ENCODE assay signal across 8 mouse cellular contexts in the genomic region with DNA sequence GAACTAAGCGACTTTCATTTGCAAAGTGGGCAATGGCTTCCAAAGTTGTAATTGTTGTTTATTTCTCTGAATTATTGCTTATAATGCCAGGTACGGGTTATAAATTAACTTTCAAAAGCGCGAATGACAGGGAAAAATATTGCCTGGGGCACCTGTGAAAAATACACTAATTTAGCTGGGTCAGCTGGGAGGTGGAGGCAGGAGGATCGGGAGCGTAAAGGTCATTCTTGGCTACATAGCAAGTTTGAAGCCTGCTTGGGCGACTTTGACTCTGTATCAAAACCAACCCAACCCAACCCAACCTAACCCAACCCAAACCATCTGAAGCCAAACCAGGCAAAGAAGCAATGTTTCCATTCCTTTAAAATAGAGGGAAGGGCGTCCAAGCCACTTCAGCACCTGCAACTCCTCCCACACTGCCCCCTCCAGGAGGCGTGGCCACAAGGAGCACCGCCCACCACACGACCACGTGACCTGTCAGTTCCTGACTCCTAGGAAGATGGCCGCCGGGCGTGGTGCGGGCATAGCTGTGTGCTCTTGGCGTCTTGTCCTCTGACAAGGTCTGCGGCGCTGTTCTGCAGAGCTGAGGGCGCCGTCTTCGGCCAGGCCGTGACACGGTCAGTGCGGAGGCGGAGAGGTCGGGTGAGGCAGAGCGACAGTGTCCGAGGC. TPM values are rescaled to one million over a fixed set of nuclear protein-coding genes. Genes with fewer than 3 reads are reported as not detected.
A peak's percentile ranks its signal among the peaks of the same experiment; 100 is the strongest.
DNase-seq lines count a peak whose midpoint lies in the region; ATAC-seq lines count a peak whose summit lies in the region.

TSS of gene Kidins220 (plus strand) at position 480 of the 669 bp plus-strand sequence.

- no peaks in the 10 kb centered on the region for H3K9me3 ChIP-seq in hindbrain, embryonic 15.5 days

- ATAC-seq in hindbrain, embryonic 15.5 days (ENCODE audit: low FRiP score, low read depth), result peak; percentile 90

- H3K4me3 ChIP-seq in hindbrain, embryonic 15.5 days, result peak within 1 kb of the TSS; percentile 61

- peak within 1 kb of the TSS; percentile 66 for H3K9ac ChIP-seq in hindbrain, embryonic 15.5 days

- H3K27ac ChIP-seq in hindbrain, embryonic 15.5 days (replicated peaks), result peak within 1 kb of the TSS; percentile 89

- DNase-seq in R1 (ENCODE audit: low read depth, low spot score), result peak; percentile 94
- peak; percentile 95 to 99 for DNase-seq in cerebellum, postnatal 25 days
- DNase-seq in frontal cortex, postnatal 36 days (ENCODE audit: low spot score in 2 of 2), result peak; percentile 91 to 94
- DNase-seq in left cerebral cortex, adult 11 months (ENCODE audit: low spot score), result peak; percentile 92
- peak; percentile 95 to 97 for DNase-seq in lung, postnatal 4 days
- peak; percentile 88 for DNase-seq in retina, postnatal 7 days (ENCODE audit: low read depth, low spot score)
- peak; percentile 92 for DNase-seq in urinary bladder, adult 2 months (ENCODE audit: low spot score)

- peaks cover 28% of the 10 kb centered on the region for H3K4me1 ChIP-seq in hindbrain, embryonic 15.5 days (replicated peaks)

- 16% methylated on average over 27 of the region's 29 CpGs for WGBS in hindbrain, embryonic 15.5 days

- peak within 1 kb of the TSS; percentile 53 for H3K4me2 ChIP-seq in hindbrain, embryonic 15.5 days

- no peaks in the 10 kb centered on the region for H3K27me3 ChIP-seq in hindbrain, embryonic 15.5 days

- 0 out of 2 replicates have a peak, but pooled peaks cover 5% of the 10 kb centered on the region for H3K36me3 ChIP-seq in hindbrain, embryonic 15.5 days

RNA-seq across cellular contexts. Expression of gene Kidins220, which starts in this region (rescaled TPM):
- polyA plus RNA-seq in hindbrain, embryonic 15.5 days (2015; fragmentation: Nextera tagmentation; extraction: Ambion mirVana), result 127 and 140 TPM in 2 replicates
- polyA plus RNA-seq in urinary bladder, adult 2 months (2012; rRNA removed), result 95.9 and 101 TPM in 2 replicates

Comparison
In these comparisons a context has a peak if more than half of its experiments do, and no peak if none do; other contexts are left out.
1. Peak in every context shown above with its lines: DNase-seq, ATAC-seq, H3K4me3 ChIP-seq and H3K27ac ChIP-seq.